Mouse (Mus musculus): ENCODE measurements around the gene Parp12. TPM values are rescaled to one million over a fixed set of nuclear protein-coding genes. Genes with fewer than 3 reads are reported as not detected.
A peak's percentile ranks its signal among the peaks of the same experiment; 100 is the strongest.

Gene Parp12
- polyA plus RNA-seq, 1 experiment = 23.0 TPM

- no peak for DNase-seq (ENCODE audit: extremely low spot score in 1 of 2, low spot score in 1 of 2)
Observed at GRCm38 (mm10) chr6:39058936-39059335, 59.2 kb downstream of the Parp12 start.

GRCm38 (mm10) chr6:39058389-39058788 lies 59.8 kb downstream of the Parp12 start:
- no peak for DNase-seq (ENCODE audit: extremely low spot score in 1 of 2, low spot score in 1 of 2)

GRCm38 (mm10) chr6:39057161-39057560 lies 61.0 kb downstream of the Parp12 start:
- no peak for DNase-seq (ENCODE audit: extremely low spot score in 1 of 2, low spot score in 1 of 2)

GRCm38 (mm10) chr6:39055831-39056261 lies 62.3 kb downstream of the Parp12 start:
- DNase-seq (ENCODE audit: extremely low spot score in 1 of 2, low spot score in 1 of 2) = no peak

- no peak for DNase-seq (ENCODE audit: extremely low spot score in 1 of 2, low spot score in 1 of 2)
Observed at GRCm38 (mm10) chr6:39054878-39055508, 63.2 kb downstream of the Parp12 start.

GRCm38 (mm10) chr6:39054206-39054864 lies 63.8 kb downstream of the Parp12 start:
- DNase-seq (ENCODE audit: extremely low spot score in 1 of 2, low spot score in 1 of 2) = no peak

GRCm38 (mm10) chr6:39052636-39053035 lies 65.5 kb downstream of the Parp12 start:
- DNase-seq (ENCODE audit: extremely low spot score in 1 of 2, low spot score in 1 of 2) = no peak

GRCm38 (mm10) chr6:39051799-39052556 lies 66.2 kb downstream of the Parp12 start:
- peak in 1 of 2 experiments; percentile 43 for DNase-seq (ENCODE audit: extremely low spot score in 1 of 2, low spot score in 1 of 2)

- no peak for DNase-seq (ENCODE audit: extremely low spot score in 1 of 2, low spot score in 1 of 2)
Observed at GRCm38 (mm10) chr6:39050836-39051235, 67.3 kb downstream of the Parp12 start.

GRCm38 (mm10) chr6:39049141-39049540 lies 69.0 kb downstream of the Parp12 start:
- DNase-seq (ENCODE audit: extremely low spot score in 1 of 2, low spot score in 1 of 2) = no peak

GRCm38 (mm10) chr6:39040451-39040850 lies 77.7 kb downstream of the Parp12 start:
- DNase-seq (ENCODE audit: extremely low spot score in 1 of 2, low spot score in 1 of 2) = peak; percentile 15 to 67

Other genes with a start within 250 kb of the Parp12 start
- 1.6 and 2.4 TPM in 2 replicates for gene Tbxas1, start 242.9 kb downstream of the Parp12 start, polyA plus RNA-seq (2012; rRNA removed)
- gene Hipk2, start 242.2 kb downstream of the Parp12 start, polyA plus RNA-seq (2012; rRNA removed) = 22.6 and 23.8 TPM in 2 replicates
- 13.2 and 13.3 TPM in 2 replicates for gene Kdm7a, start 88.4 kb upstream of the Parp12 start, polyA plus RNA-seq (2012; rRNA removed)